Mouse (Mus musculus): ENCODE results near the gene Thap8. TPM values are rescaled to one million over a fixed set of nuclear protein-coding genes. Genes with fewer than 3 reads are reported as not detected.

Thap8 gene
- 0.18 and 0.36 TPM in 2 replicates for polyA plus RNA-seq (2014; fragmentation: Nextera tagmentation; extraction: Ambion mirVana)

- H3K4me3 ChIP-seq (ENCODE audit: low read depth, low read length) = peak within 1 kb of the TSS; percentile 58
- peak within 1 kb of the TSS; percentile 94 for H3K27ac ChIP-seq (ENCODE audit: low read depth, low read length)
- DNase-seq (ENCODE audit: low spot score) (peak; percentile 94), ATAC-seq (ENCODE audit: insufficient read depth, low FRiP score, low TSS enrichment) (peak; percentile 95)
- H3K9me3 ChIP-seq (ENCODE audit: control insufficient read depth, low read length) = no peaks in the 10 kb centered on the region
- H3K9ac ChIP-seq (ENCODE audit: low read length) = peak within 1 kb of the TSS; percentile 47
- H3K4me1 ChIP-seq (ENCODE audit: control insufficient read depth, insufficient read depth, low read length) = peaks cover 5% of the 10 kb centered on the region
- H3K4me2 ChIP-seq (ENCODE audit: low read depth) = peak within 1 kb of the TSS; percentile 85
- H3K36me3 ChIP-seq (ENCODE audit: control insufficient read depth, insufficient read depth, low read length) = no peaks in the 10 kb centered on the region
- under 1% methylated on average over 49 of the region's 49 CpGs for WGBS
- no peaks in the 10 kb centered on the region for H3K27me3 ChIP-seq (ENCODE audit: control insufficient read depth, insufficient read depth, low read length)
Measured at GRCm38 (mm10) chr7:30279951-30280669, at the start of gene Thap8, which contains the start of gene Wdr62. TSS of gene Thap8 (plus strand) at chr7:30280094. TSS of gene Wdr62 (minus strand) at chr7:30280419.

GRCm38 (mm10) chr7:30231328-30231668 is 48.6 kb upstream of the Thap8 start:
- H3K9ac ChIP-seq (ENCODE audit: low read length) = peak overlapping the region; percentile 51
- peaks cover 10% of the 10 kb centered on the region for H3K4me1 ChIP-seq (ENCODE audit: control insufficient read depth, insufficient read depth, low read length)
- ATAC-seq (ENCODE audit: insufficient read depth, low FRiP score, low TSS enrichment) (peak; percentile 46), DNase-seq (ENCODE audit: low spot score) (no peak)
- H3K4me2 ChIP-seq (ENCODE audit: low read depth) = peak overlapping the region; percentile 73
- no peaks in the 10 kb centered on the region for H3K9me3 ChIP-seq (ENCODE audit: control insufficient read depth, low read length)
- under 1% methylated on average over 16 of the region's 16 CpGs for WGBS
- H3K27ac ChIP-seq (ENCODE audit: low read depth, low read length) = no peak overlapping the region; the same call in 1 of the 2 replicates
- peak overlapping the region; percentile 74 for H3K4me3 ChIP-seq (ENCODE audit: low read depth, low read length)
- H3K36me3 ChIP-seq (ENCODE audit: control insufficient read depth, insufficient read depth, low read length) = peaks cover 11% of the 10 kb centered on the region
- H3K27me3 ChIP-seq (ENCODE audit: control insufficient read depth, insufficient read depth, low read length) = no peaks in the 10 kb centered on the region

- ATAC-seq (ENCODE audit: insufficient read depth, low FRiP score, low TSS enrichment) (peak; percentile 96), DNase-seq (ENCODE audit: low spot score) (peak; percentile 97)
- peak within 1 kb of the TSS; percentile 74 for H3K4me3 ChIP-seq (ENCODE audit: low read depth, low read length)
- WGBS = under 1% methylated on average over 67 of the region's 67 CpGs
- peak within 1 kb of the TSS; percentile 81 for H3K27ac ChIP-seq (ENCODE audit: low read depth, low read length)
- H3K36me3 ChIP-seq (ENCODE audit: control insufficient read depth, insufficient read depth, low read length) = peaks cover 9% of the 10 kb centered on the region
- no peaks in the 10 kb centered on the region for H3K9me3 ChIP-seq (ENCODE audit: control insufficient read depth, low read length)
- peak within 1 kb of the TSS; percentile 73 for H3K9ac ChIP-seq (ENCODE audit: low read length)
- peak within 1 kb of the TSS; percentile 73 for H3K4me2 ChIP-seq (ENCODE audit: low read depth)
- H3K27me3 ChIP-seq (ENCODE audit: control insufficient read depth, insufficient read depth, low read length) = no peaks in the 10 kb centered on the region
- peaks cover 10% of the 10 kb centered on the region for H3K4me1 ChIP-seq (ENCODE audit: control insufficient read depth, insufficient read depth, low read length)
Measured at GRCm38 (mm10) chr7:30231669-30232454, 48.0 kb upstream of the Thap8 start, which contains the start of the genes Polr2i and Tbcb. TSS of gene Polr2i (plus strand) at chr7:30231948. TSS of gene Tbcb (minus strand) at chr7:30232272.

DNA sequence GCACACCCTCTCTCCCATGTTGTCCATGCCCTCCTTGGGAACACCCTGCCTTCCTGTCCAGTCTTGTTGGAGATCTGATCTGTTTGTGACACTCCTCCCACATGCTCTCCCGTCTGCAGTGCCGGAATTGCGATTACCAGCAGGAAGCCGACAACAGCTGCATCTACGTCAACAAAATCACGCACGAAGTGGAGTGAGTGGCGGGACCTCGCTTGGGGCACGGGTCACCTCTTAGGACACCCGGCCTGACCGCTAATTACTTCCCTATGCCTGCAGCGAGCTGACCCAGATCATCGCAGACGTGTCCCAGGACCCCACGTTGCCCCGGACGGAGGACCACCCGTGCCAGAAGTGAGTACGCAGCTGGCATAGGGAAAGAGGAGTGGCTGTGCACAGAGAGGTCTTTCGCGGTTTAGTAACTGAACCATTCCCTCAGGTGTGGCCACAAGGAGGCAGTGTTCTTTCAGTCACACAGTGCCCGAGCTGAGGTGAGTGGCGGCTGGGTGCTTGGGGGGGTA is 47.2 kb upstream of the Thap8 start:
- WGBS = 8% methylated on average over 24 of the region's 24 CpGs
- Histone ChIP-seq H3K27ac (ENCODE audit: low read depth, low read length) (peak overlapping the region; percentile 81), H3K9me3 (ENCODE audit: control insufficient read depth, low read length) (no peaks in the 10 kb centered on the region), H3K4me3 (ENCODE audit: low read depth, low read length) (peak overlapping the region; percentile 74), H3K4me2 (ENCODE audit: low read depth) (peak overlapping the region; percentile 70), H3K27me3 (ENCODE audit: control insufficient read depth, insufficient read depth, low read length) (no peaks in the 10 kb centered on the region), H3K36me3 (ENCODE audit: control insufficient read depth, insufficient read depth, low read length) (peaks cover 7% of the 10 kb centered on the region), H3K4me1 (ENCODE audit: control insufficient read depth, insufficient read depth, low read length) (peaks cover 10% of the 10 kb centered on the region), H3K9ac (ENCODE audit: low read length) (peak overlapping the region; percentile 73)
- DNase-seq (ENCODE audit: low spot score) (peak; percentile 65), ATAC-seq (ENCODE audit: insufficient read depth, low FRiP score, low TSS enrichment) (peak; percentile 21; the same call in 1 of the 2 replicates)

GRCm38 (mm10) chr7:30233387-30233786 is 46.5 kb upstream of the Thap8 start:
- 90% methylated on average over 20 of the region's 20 CpGs for WGBS
- Histone ChIP-seq H3K27ac (ENCODE audit: low read depth, low read length) (no peak overlapping the region), H3K4me2 (ENCODE audit: low read depth) (peak overlapping the region; percentile 70), H3K27me3 (ENCODE audit: control insufficient read depth, insufficient read depth, low read length) (no peaks in the 10 kb centered on the region), H3K4me3 (ENCODE audit: low read depth, low read length) (no peak overlapping the region; the same call in 1 of the 2 replicates), H3K36me3 (ENCODE audit: control insufficient read depth, insufficient read depth, low read length) (peaks cover 5% of the 10 kb centered on the region), H3K4me1 (ENCODE audit: control insufficient read depth, insufficient read depth, low read length) (peaks cover 10% of the 10 kb centered on the region), H3K9me3 (ENCODE audit: control insufficient read depth, low read length) (no peaks in the 10 kb centered on the region), H3K9ac (ENCODE audit: low read length) (no peak overlapping the region)
- no peak for DNase-seq (ENCODE audit: low spot score)
- ATAC-seq (ENCODE audit: insufficient read depth, low FRiP score, low TSS enrichment) = no peak

- H3K9ac ChIP-seq (ENCODE audit: low read length) = no peak overlapping the region
- peaks cover 10% of the 10 kb centered on the region for H3K4me1 ChIP-seq (ENCODE audit: control insufficient read depth, insufficient read depth, low read length)
- ATAC-seq (ENCODE audit: insufficient read depth, low FRiP score, low TSS enrichment) (no peak), DNase-seq (ENCODE audit: low spot score) (no peak)
- H3K4me2 ChIP-seq (ENCODE audit: low read depth) = no peak overlapping the region
- 93% methylated on average over 15 of the region's 15 CpGs for whole genome bisulfite sequencing
- H3K36me3 ChIP-seq (ENCODE audit: control insufficient read depth, insufficient read depth, low read length) = peaks cover 5% of the 10 kb centered on the region
- no peaks in the 10 kb centered on the region for H3K27me3 ChIP-seq (ENCODE audit: control insufficient read depth, insufficient read depth, low read length)
- no peaks in the 10 kb centered on the region for H3K9me3 ChIP-seq (ENCODE audit: control insufficient read depth, low read length)
- H3K27ac ChIP-seq (ENCODE audit: low read depth, low read length) = no peak overlapping the region
- H3K4me3 ChIP-seq (ENCODE audit: low read depth, low read length) = no peak overlapping the region
Measured at GRCm38 (mm10) chr7:30234276-30234858, 45.5 kb upstream of the Thap8 start.

GRCm38 (mm10) chr7:30235091-30235490 is 44.8 kb upstream of the Thap8 start:
- ATAC-seq (ENCODE audit: insufficient read depth, low FRiP score, low TSS enrichment) (no peak), DNase-seq (ENCODE audit: low spot score) (no peak)
- Histone ChIP-seq H3K36me3 (ENCODE audit: control insufficient read depth, insufficient read depth, low read length) (peaks cover 2% of the 10 kb centered on the region), H3K4me2 (ENCODE audit: low read depth) (no peak overlapping the region), H3K27me3 (ENCODE audit: control insufficient read depth, insufficient read depth, low read length) (no peaks in the 10 kb centered on the region), H3K4me3 (ENCODE audit: low read depth, low read length) (no peak overlapping the region), H3K9me3 (ENCODE audit: control insufficient read depth, low read length) (no peaks in the 10 kb centered on the region), H3K4me1 (ENCODE audit: control insufficient read depth, insufficient read depth, low read length) (peaks cover 10% of the 10 kb centered on the region), H3K9ac (ENCODE audit: low read length) (no peak overlapping the region), H3K27ac (ENCODE audit: low read depth, low read length) (no peak overlapping the region)
- 92% methylated on average over 8 of the region's 8 CpGs for whole genome bisulfite sequencing

GRCm38 (mm10) chr7:30235625-30236024 is 44.3 kb upstream of the Thap8 start, which contains the start of gene Ovol3:
TSS of gene Ovol3 (minus strand) at chr7:30235725.
- H3K36me3 ChIP-seq (ENCODE audit: control insufficient read depth, insufficient read depth, low read length) = peaks cover 2% of the 10 kb centered on the region
- H3K27ac ChIP-seq (ENCODE audit: low read depth, low read length) = no peak within 1 kb of the TSS
- H3K4me1 ChIP-seq (ENCODE audit: control insufficient read depth, insufficient read depth, low read length) = peaks cover 8% of the 10 kb centered on the region
- H3K9me3 ChIP-seq (ENCODE audit: control insufficient read depth, low read length) = no peaks in the 10 kb centered on the region
- ATAC-seq (ENCODE audit: insufficient read depth, low FRiP score, low TSS enrichment) (no peak), DNase-seq (ENCODE audit: low spot score) (no peak)
- H3K4me3 ChIP-seq (ENCODE audit: low read depth, low read length) = no peak within 1 kb of the TSS
- H3K27me3 ChIP-seq (ENCODE audit: control insufficient read depth, insufficient read depth, low read length) = no peaks in the 10 kb centered on the region
- no peak within 1 kb of the TSS for H3K9ac ChIP-seq (ENCODE audit: low read length)
- H3K4me2 ChIP-seq (ENCODE audit: low read depth) = no peak within 1 kb of the TSS
- WGBS = 89% methylated on average over 4 of the region's 4 CpGs

Measured in neural tube, embryonic 11.5 days (tissue).